In the genomic region with DNA sequence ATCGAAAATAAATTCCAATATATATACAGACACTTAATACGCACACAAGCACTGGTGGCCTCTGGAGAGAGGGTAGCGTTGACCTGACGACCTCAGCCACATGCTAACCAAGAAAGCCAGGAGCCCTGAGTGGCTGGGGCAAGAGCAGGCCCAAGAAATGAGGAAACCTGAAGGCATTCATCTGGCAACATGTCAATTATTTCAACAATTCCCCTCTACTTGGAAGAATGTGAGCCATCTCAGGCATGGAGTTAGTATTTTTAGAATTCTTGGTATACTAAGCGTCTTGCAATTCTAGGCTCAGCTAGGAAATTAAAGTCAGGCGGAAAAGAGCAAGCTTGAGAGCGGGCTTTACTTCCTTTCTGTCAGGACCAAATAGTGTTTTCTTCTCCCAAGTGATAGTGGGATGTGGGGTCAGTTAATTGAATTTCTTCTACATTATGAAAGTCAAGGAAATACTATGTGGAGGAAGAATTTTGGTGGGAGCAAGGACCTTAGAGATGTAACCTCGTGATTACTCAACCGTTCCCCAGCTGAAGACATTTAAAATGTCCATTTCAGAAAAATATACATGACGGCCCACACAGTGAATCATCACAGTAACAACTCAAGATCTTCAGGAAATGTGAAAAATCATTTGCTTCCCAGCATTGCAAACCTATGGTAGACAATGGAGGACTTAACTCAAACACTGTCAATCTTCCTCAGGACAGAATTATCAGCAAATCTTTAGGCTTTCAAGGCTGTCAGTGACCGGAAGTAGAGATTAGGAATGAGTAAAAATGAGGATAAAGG, we compare ENCODE assay signal across 9 mouse cellular contexts.
A peak's percentile ranks its signal among the peaks of the same experiment; 100 is the strongest.
DNase-seq lines count a peak whose midpoint lies in the region; ATAC-seq and TF ChIP-seq lines count a peak whose summit lies in the region.
"Had no signal": no experiment of that assay in that cellular context is flagged by ENCODE, and none has a peak within 500 bp of the region (broad histone marks: within the 10 kb centered on the region; RNA-seq: fewer than 3 reads in every experiment).

No protein-coding gene starts in this region.

- intact Hi-C loops in heart, postnatal 14 days (cut with DNase I), result loop anchor here (2.0 to 10.0 kb wide), 2 partner anchors 77 to 93 kb away; partner anchors contain the start of gene Fam198b

- TF ChIP-seq POLR2A in embryonic fibroblast, embryonic 13.5 days (IDR thresholded peaks at IDR 0.05; ENCODE audit: low read depth, low read length), result no peak
- no peak for TF ChIP-seq POLR2A in limb, embryonic 14.5 days (IDR thresholded peaks at IDR 0.05; ENCODE audit: borderline replicate concordance, extremely low read depth, insufficient read depth, insufficient read length)

- H3K27ac ChIP-seq in heart, embryonic 10.5 days, result peak overlapping the region; percentile 84
- H3K27ac ChIP-seq in embryonic fibroblast, embryonic 13.5 days (ENCODE audit: insufficient read depth, low read length), result peak overlapping the region; percentile 100
- no peak overlapping the region for H3K27ac ChIP-seq in limb, embryonic 14.5 days (replicated peaks; ENCODE audit: low read depth, low read length)
- no peak overlapping the region for H3K27ac ChIP-seq in hindbrain, postnatal 0 days
- H3K27ac ChIP-seq: forebrain, embryonic 12.5 days had no signal

- no peaks in the 10 kb centered on the region for H3K79me3 ChIP-seq in C2C12 (ENCODE audit: low read depth)

- no peak for TF ChIP-seq CTCF in C2C12 (IDR thresholded peaks at IDR 0.05; ENCODE audit: control insufficient read depth, insufficient read depth, insufficient read length)
- no peak for TF ChIP-seq CTCF in embryonic fibroblast, embryonic 13.5 days (IDR thresholded peaks at IDR 0.05; ENCODE audit: borderline replicate concordance, insufficient read depth, low read length)
- no peak for TF ChIP-seq CTCF in hindbrain, postnatal 0 days (IDR thresholded peaks at IDR 0.05; ENCODE audit: low read depth)

- H3K79me2 ChIP-seq in C2C12 (ENCODE audit: control insufficient read depth, insufficient read depth), result no peaks in the 10 kb centered on the region

- ATAC-seq in limb, embryonic 14.5 days (ENCODE audit: low FRiP score, low read depth), result no peak; the same call in 1 of the 2 replicates
- ATAC-seq in hindbrain, postnatal 0 days, result no peak

- H3K4me3 ChIP-seq in heart, embryonic 10.5 days, result no peak overlapping the region
- H3K4me3 ChIP-seq in C2C12 (ENCODE audit: insufficient read depth, poor library complexity, severe bottlenecking), result no peak overlapping the region
- no peak overlapping the region for H3K4me3 ChIP-seq in embryonic fibroblast, embryonic 13.5 days (ENCODE audit: insufficient read depth, low read length)
- no peak overlapping the region for H3K4me3 ChIP-seq in limb, embryonic 14.5 days (replicated peaks; ENCODE audit: low read length)
- no peak overlapping the region for H3K4me3 ChIP-seq in hindbrain, postnatal 0 days (ENCODE audit: low read length)
- H3K4me3 ChIP-seq: forebrain, embryonic 12.5 days had no signal

- no peak overlapping the region for H3K4me2 ChIP-seq in limb, embryonic 14.5 days (replicated peaks; ENCODE audit: low read depth, low read length, severe bottlenecking)
- no peak overlapping the region for H3K4me2 ChIP-seq in hindbrain, postnatal 0 days (ENCODE audit: low read depth, low read length)
- H3K4me2 ChIP-seq: forebrain, embryonic 12.5 days had no signal

- H3K4me1 ChIP-seq in heart, embryonic 10.5 days, result peaks cover 30% of the 10 kb centered on the region
- H3K4me1 ChIP-seq in embryonic fibroblast, embryonic 13.5 days (ENCODE audit: control insufficient read depth, insufficient read depth, low read length), result peaks cover 27% of the 10 kb centered on the region
- H3K4me1 ChIP-seq in limb, embryonic 14.5 days (ENCODE audit: control insufficient read depth, insufficient read depth, low read length), result peaks cover 2% of the 10 kb centered on the region; the same call in 1 of the 2 replicates
- no peaks in the 10 kb centered on the region for H3K4me1 ChIP-seq in hindbrain, postnatal 0 days (ENCODE audit: insufficient read depth, low read length)
- H3K4me1 ChIP-seq: forebrain, embryonic 12.5 days had no signal

- no peak overlapping the region for H3K9ac ChIP-seq in limb, embryonic 14.5 days (ENCODE audit: low read depth, low read length, severe bottlenecking)
- H3K9ac ChIP-seq in hindbrain, postnatal 0 days (replicated peaks; ENCODE audit: low read length), result no peak overlapping the region
- H3K9ac ChIP-seq: forebrain, embryonic 12.5 days had no signal

- H3K27me3 ChIP-seq in heart, embryonic 10.5 days (ENCODE audit: insufficient read depth, poor library complexity, severe bottlenecking), result no peaks in the 10 kb centered on the region
- H3K27me3 ChIP-seq in C2C12 (ENCODE audit: control insufficient read depth, insufficient read depth, insufficient read length), result no peaks in the 10 kb centered on the region
- no peaks in the 10 kb centered on the region for H3K27me3 ChIP-seq in limb, embryonic 14.5 days (ENCODE audit: control insufficient read depth, insufficient read depth, low read length)
- no peaks in the 10 kb centered on the region for H3K27me3 ChIP-seq in hindbrain, postnatal 0 days (ENCODE audit: insufficient read depth, low read length)
- H3K27me3 ChIP-seq: forebrain, embryonic 12.5 days had no signal

- DNase-seq in heart, embryonic 10.5 days (ENCODE audit: low spot score), result no peak
- no peak for DNase-seq in heart, postnatal 14 days
- peak; percentile 69 for DNase-seq in limb, embryonic 14.5 days (ENCODE audit: low spot score)
- DNase-seq in spleen, postnatal 36 days (ENCODE audit: low spot score in 2 of 2), result no peak
- no peak for DNase-seq in retina, embryonic 14.5 days (ENCODE audit: low spot score)
- DNase-seq in hindbrain, postnatal 0 days (ENCODE audit: low spot score), result no peak

- no peak overlapping the region for H3ac ChIP-seq in C2C12 (ENCODE audit: control insufficient read depth, insufficient read length, low read depth)

- H3K36me3 ChIP-seq in heart, embryonic 10.5 days, result no peaks in the 10 kb centered on the region
- H3K36me3 ChIP-seq in C2C12 (ENCODE audit: control insufficient read depth, insufficient read depth), result no peaks in the 10 kb centered on the region
- H3K36me3 ChIP-seq in limb, embryonic 14.5 days (ENCODE audit: control insufficient read depth, insufficient read depth, low read length), result no peaks in the 10 kb centered on the region
- no peaks in the 10 kb centered on the region for H3K36me3 ChIP-seq in hindbrain, postnatal 0 days (ENCODE audit: insufficient read depth, low read length)
- H3K36me3 ChIP-seq: forebrain, embryonic 12.5 days had no signal

- H3K9me3 ChIP-seq in heart, embryonic 10.5 days, result no peaks in the 10 kb centered on the region
- no peaks in the 10 kb centered on the region for H3K9me3 ChIP-seq in limb, embryonic 14.5 days (ENCODE audit: control insufficient read depth, low read length)
- no peaks in the 10 kb centered on the region for H3K9me3 ChIP-seq in hindbrain, postnatal 0 days (ENCODE audit: low read length)
- H3K9me3 ChIP-seq: forebrain, embryonic 12.5 days had no signal

- 60% methylated on average over 11 of the region's 11 CpGs for WGBS in heart, embryonic 10.5 days
- 58% methylated on average over 11 of the region's 11 CpGs for WGBS in limb, embryonic 14.5 days
- 81% methylated on average over 11 of the region's 11 CpGs for WGBS in hindbrain, postnatal 0 days

TF ChIP-seq in C2C12, 6 proteins besides CTCF, POLR2A, EP300 and RAD21:
- TF ChIP-seq CEBPB (IDR thresholded peaks at IDR 0.05; ENCODE audit: low read depth) (peak; percentile 17), MAX (IDR thresholded peaks at IDR 0.05) (no peak)

Comparison
In these comparisons a context has a peak if more than half of its experiments do, and no peak if none do; other contexts are left out.
1. H3K27ac ChIP-seq: peak in heart, embryonic 10.5 days (single experiment) and embryonic fibroblast, embryonic 13.5 days (single experiment); none in limb, embryonic 14.5 days (single experiment) and hindbrain, postnatal 0 days (single experiment).